Mouse (Mus musculus) right cerebral cortex, postnatal 25 days (tissue): Measurements from ENCODE around the gene Mymx.

Source experiments
- DNase-seq: peaks from one replicate; pipeline ENCODE4 v3.0.0; 2022

Mymx gene

DNA sequence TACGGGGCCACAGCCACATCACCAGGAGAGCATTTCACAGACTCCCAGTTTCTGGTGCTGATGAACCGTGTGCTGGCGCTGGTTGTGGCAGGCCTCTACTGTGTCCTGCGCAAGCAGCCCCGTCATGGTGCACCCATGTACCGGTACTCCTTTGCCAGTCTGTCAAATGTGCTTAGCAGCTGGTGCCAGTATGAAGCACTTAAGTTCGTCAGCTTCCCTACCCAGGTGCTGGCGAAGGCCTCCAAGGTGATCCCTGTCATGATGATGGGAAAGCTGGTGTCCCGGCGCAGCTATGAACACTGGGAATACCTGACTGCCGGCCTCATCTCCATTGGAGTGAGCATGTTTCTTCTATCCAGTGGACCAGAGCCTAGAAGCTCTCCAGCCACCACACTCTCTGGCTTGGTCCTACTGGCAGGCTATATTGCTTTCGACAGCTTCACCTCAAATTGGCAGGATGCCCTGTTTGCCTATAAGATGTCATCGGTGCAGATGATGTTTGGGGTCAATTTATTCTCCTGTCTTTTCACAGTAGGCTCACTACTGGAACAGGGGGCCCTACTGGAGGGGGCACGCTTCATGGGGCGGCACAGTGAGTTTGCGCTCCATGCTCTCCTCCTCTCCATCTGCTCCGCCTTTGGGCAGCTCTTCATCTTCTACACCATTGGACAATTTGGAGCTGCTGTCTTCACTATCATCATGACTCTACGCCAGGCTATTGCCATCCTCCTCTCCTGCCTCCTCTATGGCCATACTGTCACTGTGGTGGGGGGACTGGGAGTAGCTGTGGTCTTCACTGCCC, 35.3 kb downstream of the Mymx start:
- peak; percentile 30 for DNase-seq

DNA sequence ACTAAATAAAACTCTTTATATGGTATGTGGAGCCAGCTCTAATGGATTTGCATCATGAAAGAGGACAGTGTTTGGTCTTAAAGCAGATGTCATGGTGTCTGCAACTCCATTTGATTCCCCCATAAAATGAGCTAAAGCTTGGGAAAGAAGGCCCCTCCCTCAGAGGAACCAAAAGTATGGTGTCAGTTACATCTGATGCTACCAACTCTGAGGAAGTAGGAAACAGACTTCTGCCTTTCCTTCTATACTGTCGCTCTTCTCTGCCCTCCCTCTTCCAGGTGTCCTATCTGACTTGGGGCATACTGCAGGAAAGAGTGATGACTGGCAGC, 35.9 kb downstream of the Mymx start:
- DNase-seq, result no peak

DNA sequence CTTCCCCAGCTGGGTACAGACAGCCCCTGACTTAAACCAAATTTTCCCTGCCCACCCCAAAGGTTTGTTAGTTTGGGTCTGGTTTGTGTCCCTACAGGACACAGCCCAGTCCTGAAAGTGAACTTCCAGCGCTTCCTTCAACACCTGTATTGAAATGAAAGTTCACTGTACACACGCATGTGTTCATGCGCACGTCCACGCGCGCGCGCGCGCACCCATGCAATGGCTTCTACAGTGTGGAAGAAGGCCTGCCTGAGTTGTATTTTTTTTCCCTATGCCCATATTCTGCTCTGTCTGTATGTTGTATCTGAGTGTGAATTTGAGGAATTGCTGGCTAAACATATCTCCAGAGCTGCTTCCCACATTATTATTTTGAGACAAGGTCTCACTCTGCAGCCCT, 36.8 kb downstream of the Mymx start:
- DNase-seq, result no peak

DNA sequence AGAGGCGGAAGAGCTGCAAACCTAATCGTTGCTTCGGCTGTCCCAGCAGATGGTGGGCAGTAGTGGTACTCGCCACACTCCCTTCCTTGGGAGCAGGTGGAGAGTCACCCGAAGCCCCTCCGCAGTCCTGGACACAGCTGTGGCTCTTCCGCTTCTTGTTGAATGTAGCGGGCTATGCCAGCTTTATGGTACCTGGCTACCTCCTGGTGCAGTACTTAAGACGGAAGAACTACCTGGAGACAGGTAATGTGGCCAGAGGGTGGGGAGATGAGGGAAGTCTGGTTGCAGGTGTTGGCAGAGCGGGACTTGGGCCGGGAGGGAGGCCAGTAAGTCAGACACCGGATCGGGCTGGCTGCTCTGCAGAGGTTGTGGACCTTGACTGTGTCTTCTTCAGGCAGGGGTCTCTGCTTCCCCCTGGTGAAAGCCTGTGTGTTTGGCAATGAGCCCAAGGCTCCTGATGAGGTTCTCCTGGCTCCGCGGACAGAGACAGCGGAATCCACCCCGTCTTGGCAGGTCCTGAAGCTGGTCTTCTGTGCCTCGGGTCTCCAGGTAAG, 37.3 kb downstream of the Mymx start:
- DNase-seq, result no peak

DNA sequence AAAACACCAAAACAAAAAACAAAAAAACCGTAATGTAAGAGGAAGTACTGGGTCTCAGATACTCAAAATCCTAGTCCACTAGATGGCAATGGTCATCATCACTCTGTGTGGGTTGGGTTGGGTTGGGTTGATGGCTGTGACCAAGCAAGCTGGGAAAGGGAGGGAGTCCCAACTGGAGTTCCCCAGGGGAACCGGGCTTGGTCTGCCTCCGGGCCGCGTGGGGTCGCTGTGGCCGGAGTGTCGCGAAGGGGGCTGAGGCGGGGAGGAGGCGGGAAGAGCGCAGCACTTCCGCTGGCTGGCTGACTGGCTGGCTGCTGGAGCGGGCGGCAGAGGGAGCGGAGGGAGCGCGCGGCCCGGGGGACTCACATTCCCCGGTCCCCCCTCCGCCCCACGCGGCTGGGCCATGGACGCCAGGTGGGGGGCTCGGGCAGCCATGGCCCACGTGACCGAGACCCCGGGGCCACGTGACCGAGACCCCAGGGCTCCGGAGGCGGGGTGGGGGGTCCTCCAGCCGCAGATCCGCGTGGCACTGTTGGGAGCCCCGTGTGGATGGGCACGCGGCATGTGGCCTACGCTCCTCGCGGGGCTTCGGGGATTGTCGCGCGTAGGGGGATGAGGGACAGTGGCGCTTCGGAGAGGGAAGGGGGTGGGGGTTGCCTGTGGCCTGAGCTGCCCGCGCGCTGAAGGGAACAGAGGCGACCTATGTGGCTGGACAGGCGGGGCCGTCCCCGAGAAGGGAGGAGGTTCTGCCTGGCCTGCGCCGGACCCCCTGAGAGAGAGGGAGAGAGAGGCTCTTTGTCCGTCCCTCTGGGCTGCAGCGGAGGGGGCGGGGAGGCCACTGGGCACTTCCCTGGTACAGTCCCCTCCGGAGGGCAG, 38.0 kb downstream of the Mymx start, which contains the start of gene Slc35b2:
Slc35b2 (plus strand) TSS at position 220 of the 876 bp plus-strand sequence.
- peak; percentile 92 for DNase-seq

DNA sequence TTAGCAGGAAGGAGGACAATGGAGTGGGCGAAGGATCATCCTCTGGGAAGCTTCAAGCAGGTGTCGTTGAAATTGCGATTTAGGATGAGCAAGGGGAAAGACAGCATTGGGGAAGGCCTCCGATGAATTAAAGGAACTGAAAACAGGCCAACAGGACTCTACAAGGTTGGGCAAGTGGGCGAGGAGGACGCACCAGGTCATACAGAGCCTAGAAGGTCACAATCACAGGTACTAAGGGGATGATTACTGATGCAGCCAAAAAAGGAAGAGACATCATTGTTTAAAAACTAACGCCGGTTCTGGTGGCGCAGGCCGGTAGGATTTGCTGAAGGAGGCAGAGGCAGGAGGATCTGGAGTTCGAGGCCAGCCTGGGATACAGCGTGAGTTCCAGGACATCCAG, 38.7 kb downstream of the Mymx start:
- no peak for DNase-seq

DNA sequence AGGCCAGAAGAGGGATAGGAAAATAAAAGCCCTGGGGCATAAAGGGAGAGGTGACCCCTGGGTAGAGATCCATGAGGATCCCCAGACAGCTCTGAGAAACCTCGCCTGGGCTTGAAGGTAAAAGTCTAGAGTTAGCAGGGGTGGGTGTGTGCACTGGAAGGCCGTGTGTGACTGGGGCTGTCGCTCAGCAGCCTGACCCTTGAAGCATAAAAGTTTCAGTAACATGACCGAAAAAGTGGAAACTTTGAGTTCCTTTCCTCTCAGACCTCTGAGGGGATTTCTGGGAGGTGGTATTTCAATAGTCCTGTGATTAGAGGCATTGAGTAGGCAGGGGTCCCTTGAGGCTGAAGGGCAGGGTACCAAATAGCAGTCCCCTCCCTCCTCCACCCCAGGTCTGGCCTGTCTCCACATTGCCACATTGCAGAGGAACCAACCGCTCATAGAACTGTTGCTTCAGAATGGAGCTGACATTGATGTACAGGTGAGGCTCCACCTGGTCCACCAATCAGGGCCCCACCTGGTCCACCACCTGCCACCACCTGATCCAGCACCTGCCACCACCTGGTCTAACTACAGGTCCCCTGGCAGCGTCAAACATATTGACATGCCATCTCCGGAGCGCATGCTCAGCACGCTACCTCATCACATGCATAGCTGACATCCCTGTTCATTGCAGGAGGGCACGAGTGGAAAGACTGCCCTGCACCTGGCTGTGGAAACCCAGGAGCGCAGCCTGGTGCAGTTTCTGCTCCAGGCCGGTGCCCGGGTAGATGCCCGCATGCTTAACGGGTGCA, 42.0 kb downstream of the Mymx start:
- DNase-seq, result no peak

DNA sequence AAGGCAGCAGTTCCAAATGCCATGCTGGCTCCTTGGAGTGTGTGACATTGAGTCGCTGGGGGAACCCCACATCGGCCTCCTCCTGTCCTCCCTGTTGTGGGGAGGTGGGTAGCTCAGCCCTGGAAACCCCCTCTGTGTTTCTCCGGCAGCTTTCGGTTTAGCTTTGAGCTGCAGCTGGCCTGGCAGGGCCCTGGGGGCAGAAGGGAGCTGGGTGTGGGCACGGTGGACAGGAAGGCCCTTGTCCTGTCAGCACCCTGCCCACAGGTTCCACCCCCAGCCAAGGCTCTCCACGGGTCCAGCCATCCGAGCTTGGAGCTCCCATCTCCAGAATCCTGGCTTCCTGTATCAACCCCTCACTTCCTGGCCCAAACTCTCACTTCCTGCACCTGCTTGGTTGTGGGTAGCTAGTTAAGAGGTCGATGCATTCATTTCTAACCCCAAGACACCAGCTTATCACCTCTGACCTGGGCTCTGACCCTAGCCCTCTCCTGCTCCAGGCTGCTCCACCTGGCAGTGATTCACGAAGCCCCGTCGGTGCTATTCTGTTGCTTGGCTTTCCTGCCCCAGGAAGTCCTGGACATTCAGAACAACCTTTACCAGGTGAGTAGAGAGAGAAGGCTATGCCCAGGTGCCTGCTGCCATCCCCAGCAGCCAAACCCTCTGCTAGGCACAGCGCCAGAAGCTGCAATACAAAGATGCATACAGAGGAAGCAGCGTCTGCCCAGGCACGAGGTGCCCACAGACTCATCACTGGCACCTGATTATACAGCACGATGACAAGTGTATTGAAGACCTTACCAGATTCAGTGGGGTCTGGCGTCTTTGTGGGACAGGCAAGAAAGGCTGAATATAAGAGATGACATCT, 43.7 kb downstream of the Mymx start:
- no peak for DNase-seq

DNA sequence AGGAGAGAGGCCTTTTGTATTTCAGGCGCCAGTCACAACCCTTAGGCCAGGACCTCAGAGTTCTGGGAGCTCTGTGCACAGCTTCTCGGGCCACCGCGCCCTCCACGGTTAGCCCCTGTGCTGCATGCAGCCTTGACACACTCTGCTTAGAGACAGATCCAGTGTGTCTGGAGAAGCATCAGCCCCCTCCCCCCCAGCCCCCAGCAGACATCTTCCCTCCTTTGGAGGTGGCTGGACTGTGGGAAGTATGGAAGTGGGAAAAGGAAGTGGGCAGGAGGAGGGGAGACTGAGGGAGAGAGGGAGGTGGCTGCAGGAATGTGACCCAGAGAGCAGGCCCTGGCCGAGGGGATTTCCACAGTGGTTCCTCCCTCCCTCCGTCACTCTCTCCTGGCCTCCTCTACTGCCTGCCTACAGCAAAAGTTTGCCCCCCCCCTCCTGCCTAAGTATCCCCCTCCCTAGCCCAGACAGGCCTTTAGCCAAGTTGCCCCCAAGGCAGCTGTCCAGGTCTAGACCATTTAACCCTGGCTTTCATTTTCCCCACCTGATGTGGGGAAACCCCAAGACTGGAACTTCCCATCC, 44.6 kb downstream of the Mymx start:
- DNase-seq, result no peak

DNA sequence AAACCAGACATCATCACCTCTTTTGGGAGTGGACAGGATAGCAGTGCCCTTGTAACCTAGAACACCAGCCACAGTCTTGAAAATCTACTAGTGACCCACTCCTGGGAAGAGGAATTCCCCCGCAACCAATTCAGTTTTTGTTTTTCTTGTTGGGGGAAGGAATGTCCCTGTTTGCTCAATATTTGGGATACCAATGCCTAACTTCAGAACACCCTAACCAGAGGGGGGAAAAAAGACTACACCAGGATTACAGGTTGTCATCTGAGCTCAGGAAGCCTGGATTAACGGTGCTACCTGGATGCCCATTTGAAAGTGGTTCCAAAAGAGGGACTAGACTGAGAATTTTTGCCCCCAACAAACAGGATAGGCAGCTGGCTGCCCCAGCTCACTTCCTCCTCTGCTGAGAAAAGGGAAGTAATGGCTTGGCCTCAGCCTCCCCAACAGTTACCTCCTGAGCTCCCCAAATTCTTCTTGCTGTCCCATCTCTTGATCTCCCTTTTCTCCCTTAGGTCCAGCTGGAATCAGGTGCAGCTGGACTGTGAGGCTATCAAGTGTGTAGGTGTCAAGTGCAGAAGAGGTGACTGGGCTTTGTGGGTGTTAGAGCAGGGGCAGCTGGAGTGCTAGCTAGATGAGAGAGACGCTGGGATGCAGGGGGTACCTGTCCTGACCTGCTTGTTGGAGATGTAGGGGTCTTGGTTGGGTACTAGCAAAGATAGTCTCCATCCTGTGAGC, 45.2 kb downstream of the Mymx start:
- no peak for DNase-seq

DNA sequence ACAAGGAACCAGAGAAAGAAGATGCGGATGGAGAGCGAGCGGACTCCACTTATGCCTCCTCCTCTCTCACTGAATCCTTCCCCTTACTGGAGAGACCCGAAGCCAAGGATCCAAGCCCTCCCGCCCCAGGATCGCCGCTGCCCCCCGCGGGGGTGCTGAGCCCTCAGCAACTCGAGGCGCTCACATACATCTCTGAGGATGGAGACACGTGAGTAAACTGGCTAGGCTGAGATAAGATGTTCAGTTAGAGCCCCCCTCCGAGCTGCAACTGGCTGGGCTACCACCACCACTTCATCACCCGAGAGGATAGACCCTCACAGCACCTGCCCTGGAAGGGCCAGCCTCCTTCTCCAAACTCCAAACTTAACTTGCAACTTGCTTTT, 45.8 kb downstream of the Mymx start:
- DNase-seq, result no peak

DNA sequence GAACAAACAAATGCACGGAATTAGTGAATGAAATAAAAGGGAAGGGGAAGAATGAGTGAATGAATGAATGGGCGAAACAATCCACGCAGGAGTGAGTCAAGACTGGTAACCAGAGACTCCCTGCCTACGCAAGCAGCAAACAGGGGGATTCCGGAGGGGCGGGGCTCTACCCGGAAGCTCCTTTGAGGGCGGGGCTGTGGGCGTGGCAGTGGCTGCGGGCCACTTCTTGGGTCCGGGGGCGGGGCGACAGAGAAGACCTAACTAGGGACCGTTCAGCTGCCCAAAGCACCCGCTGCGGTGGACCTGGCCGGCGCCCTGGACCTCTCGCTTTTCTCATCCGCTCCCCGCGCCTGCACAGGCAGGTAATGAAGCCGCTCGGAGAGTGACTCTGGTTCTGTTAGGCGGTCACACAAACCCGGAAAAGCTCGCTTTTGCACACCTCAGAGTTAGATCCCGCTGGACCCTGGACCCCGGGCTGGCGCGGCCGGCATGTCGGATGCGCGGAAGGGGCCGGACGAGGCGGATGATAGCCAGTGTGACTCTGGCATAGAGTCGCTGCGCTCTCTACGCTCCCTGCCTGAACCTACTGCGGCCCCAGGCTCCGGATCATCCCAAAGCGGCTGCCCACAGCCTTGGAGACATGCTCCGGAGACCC, 46.3 kb downstream of the Mymx start, which contains the start of gene Nfkbie:
Nfkbie (plus strand) TSS at position 252 of the 655 bp plus-strand sequence.
- DNase-seq, result peak; percentile 86

DNA sequence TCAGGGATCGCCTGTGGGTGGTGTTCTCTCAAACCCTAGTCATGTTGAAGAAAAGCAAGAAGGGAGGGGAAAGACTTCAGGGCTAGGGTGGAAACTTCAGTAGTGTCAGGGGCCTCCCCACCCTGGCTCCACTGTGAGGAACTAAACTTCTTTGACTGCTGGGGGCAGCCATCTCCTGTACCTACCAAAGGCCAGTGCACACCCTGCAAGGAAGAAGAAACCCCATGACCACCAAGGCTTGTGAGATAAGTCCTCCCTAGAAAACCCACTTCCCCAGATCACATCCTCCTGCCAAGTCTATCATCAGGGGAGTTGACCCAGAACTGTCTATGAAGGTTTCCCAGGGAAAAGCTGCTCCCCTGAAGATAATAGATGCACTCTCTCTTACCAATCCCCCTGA, 47.5 kb downstream of the Mymx start:
- DNase-seq, result no peak

DNA sequence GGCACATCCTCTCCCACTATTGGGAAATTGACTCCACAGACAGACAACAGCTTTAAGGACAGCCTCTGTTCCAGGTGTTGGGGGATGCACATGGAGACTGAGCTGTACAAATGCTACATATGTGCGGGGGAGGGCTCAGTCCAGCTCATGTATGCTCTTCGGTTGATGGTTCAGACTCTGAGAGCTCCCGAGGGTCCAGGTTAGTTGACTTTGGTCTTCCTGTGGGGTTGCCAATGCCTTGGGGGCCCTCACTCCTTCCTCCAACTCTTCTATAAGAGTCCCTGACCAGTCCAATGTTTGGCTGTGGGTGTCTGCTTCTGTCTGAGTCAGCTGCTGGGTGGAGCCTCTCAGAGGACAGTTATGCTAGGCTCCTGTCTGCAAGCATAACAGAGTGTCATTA, 48.8 kb downstream of the Mymx start:
- DNase-seq, result no peak

DNA sequence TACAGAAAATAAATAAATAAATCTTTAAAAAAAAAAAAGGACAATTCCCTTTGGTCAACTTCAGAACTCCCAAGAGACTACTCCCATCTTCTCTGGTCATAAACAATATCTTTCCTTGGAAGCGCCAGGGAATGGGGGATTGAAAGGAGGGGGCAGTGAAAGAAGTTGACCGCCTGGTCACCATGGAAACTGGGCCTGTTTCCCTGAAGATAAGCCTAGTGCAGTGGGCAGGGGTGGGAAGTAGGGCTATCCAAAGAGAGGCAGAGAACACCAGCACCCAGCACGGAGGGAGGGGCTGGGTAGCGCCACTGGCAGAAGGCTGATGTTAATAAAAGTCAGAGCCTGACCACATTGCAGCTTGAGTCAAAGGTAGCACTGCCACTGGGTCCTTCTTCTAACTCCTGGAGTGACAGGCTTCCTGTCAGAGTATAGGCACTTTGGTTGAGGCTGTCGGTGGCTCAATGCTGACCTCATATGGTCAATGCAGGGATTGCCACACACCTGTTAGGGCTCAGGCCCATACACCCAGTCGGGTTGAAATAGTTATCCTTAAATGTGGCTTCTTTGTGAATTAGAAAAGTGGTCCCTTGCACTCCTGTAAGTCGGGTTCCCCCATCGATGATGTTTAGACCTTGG, 50.0 kb downstream of the Mymx start:
- DNase-seq, result peak; percentile 80

DNA sequence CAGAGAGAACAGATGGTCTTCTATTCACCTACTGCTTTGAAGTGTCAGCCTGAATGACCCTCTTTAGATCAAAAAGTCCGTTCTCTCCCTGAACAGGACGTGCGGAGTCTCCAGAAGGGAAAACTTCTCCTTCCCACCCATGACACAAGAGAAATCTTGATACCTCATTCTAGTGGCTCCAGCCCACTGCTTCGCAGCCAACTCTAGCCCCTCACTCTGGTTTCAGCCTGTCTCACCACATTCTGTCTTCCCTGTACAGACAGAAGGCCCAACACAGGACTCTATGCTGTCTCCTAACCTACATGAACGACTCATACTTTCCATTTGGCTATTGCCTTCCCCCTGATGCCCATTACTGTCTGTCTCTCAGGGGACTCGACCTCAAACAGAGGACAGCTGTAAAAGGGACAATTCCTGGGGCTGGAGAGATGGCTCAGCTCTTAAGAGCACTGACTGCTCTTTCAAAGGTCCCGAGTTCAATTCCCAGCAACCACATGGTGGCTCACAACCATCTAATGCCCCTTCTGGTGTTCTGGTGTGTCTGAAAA, 50.6 kb downstream of the Mymx start:
- no peak for DNase-seq
